Mouse (Mus musculus): Measurements from ENCODE around the gene Ddx60. TPM values are rescaled to one million over a fixed set of nuclear protein-coding genes. Genes with fewer than 3 reads are reported as not detected.

Gene Ddx60
- polyA plus RNA-seq, 1 experiment, result 0.71 TPM

- Histone ChIP-seq H3K4me1 (ENCODE audit: control insufficient read depth, insufficient read depth, low read length) (no peaks in the 10 kb centered on the region), H3K4me3 (ENCODE audit: insufficient read depth, low read length) (no peak overlapping the region), H3K27ac (ENCODE audit: insufficient read depth, low read length) (no peak overlapping the region)
- TF ChIP-seq POLR2A (IDR thresholded peaks at IDR 0.05; ENCODE audit: extremely low read depth, insufficient read depth, low read length), result no peak
- no peak for TF ChIP-seq CTCF (IDR thresholded peaks at IDR 0.05; ENCODE audit: extremely low read depth, insufficient read depth, low read length)
Observed at GRCm38 (mm10) chr8:62068305-62068704, 140.4 kb downstream of the Ddx60 start.

GRCm38 (mm10) chr8:62080195-62080802 is 152.4 kb downstream of the Ddx60 start:
- no peak overlapping the region for H3K27ac ChIP-seq (ENCODE audit: insufficient read depth, low read length)
- TF ChIP-seq POLR2A (IDR thresholded peaks at IDR 0.05; ENCODE audit: extremely low read depth, insufficient read depth, low read length) (no peak), CTCF (IDR thresholded peaks at IDR 0.05; ENCODE audit: extremely low read depth, insufficient read depth, low read length) (no peak)
- no peak overlapping the region for H3K4me3 ChIP-seq (ENCODE audit: insufficient read depth, low read length)
- H3K4me1 ChIP-seq (ENCODE audit: control insufficient read depth, insufficient read depth, low read length), result no peaks in the 10 kb centered on the region

GRCm38 (mm10) chr8:62081804-62082203 is 153.9 kb downstream of the Ddx60 start:
- Histone ChIP-seq H3K27ac (ENCODE audit: insufficient read depth, low read length) (no peak overlapping the region), H3K4me1 (ENCODE audit: control insufficient read depth, insufficient read depth, low read length) (no peaks in the 10 kb centered on the region), H3K4me3 (ENCODE audit: insufficient read depth, low read length) (no peak overlapping the region)
- no peak for TF ChIP-seq POLR2A (IDR thresholded peaks at IDR 0.05; ENCODE audit: extremely low read depth, insufficient read depth, low read length)
- no peak for TF ChIP-seq CTCF (IDR thresholded peaks at IDR 0.05; ENCODE audit: extremely low read depth, insufficient read depth, low read length)

Other genes starting within 250 kb of the Ddx60 start
- 3.5 TPM in 2 replicates for gene Palld, start 25.4 kb upstream of the Ddx60 start, polyA plus RNA-seq (2012; rRNA removed)
- gene Anxa10, start 195.1 kb downstream of the Ddx60 start, polyA plus RNA-seq (2012; rRNA removed), result 0.27 TPM in 1 of 2 replicates, not detected in the other